Mouse (Mus musculus) E14TG2a.4 (cell line): ENCODE results near the gene U90926.

Source experiments
- CTCF ChIP-seq: conservative IDR thresholded peaks from 2 replicates; pipeline ENCODE4 v1.5.1; 2014; ENCODE audit warnings: low read length
- POU5F1 ChIP-seq: IDR thresholded peaks from 2 replicates; pipeline ENCODE4 v1.6.1; 2014; ENCODE audit warnings: low read length, borderline replicate concordance

- TF ChIP-seq CTCF (no peak), POU5F1 (no peak)
Observed at GRCm38 (mm10) chr5:92234939-92235557, 19.8 kb upstream of the U90926 start.
